Mouse (Mus musculus) CD8-positive naive resting alpha-beta T cell, adult 2 months (primary cell): ENCODE results near the gene Qtrt2.

Experiments
- DNase-seq, 2 experiments: peaks; one replicate each; pipeline ENCODE4 v3.0.0; 2022; ENCODE audit warnings: low read depth in 2 of 2, low spot score in 2 of 2

Qtrt2 gene

DNA sequence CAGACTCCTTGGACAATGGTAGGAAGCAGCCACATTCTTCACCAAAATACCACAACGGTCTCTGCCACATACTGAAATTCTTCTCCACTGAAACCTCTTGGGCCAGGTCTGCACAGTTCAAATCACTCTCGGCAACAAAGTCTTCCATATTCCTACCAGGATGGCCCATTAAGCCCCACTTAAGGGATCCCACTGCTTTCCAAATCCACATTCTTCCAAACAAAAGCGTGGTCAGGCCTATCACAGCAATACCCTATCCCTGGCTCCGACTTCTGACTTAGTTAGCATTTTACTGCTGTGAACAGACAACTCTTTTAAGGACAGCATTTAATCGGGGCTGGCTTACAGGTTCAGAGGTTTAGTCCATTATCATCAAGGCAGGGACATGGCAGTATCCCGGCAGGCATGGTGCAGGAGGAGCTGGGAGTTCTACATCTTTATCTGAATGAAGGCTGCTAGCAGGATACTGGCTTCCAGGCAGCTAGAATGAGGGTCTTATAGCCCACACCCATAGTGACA, at the start of gene Qtrt2:
Gene Qtrt2, minus strand, starts transcription at position 469 of the 519 bp plus-strand sequence.
- no peak for DNase-seq

DNA sequence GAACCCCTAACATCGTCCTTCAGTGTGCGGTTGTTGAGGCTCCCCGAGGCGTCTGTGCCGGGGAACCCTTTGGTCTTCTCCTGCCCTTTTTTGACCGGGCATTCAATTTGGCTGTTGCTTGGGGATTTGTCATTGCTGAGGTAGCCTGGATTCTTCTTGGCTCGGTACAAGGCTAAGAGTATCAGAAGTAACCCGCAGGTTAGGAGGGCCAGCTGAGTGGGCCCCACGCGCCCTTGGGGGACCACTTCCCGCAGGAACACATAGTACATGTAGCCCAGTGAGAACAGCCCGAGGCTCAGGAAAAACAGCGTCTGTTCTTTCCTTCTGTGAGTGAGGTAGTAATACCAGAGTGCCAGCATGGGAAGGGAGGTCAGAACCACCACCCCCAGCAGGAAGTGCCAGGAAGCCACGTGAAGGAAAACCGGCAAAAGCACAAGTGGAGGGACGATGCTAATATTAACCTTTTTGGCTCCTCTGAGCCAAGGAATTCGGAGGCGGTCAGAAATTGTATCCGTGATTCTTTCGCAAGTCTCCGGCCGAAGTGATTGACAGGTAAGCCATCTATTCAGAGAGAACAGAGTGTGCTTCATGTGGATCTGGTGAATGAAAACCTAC, 47.1 kb upstream of the Qtrt2 start:
- DNase-seq, result no peak

DNA sequence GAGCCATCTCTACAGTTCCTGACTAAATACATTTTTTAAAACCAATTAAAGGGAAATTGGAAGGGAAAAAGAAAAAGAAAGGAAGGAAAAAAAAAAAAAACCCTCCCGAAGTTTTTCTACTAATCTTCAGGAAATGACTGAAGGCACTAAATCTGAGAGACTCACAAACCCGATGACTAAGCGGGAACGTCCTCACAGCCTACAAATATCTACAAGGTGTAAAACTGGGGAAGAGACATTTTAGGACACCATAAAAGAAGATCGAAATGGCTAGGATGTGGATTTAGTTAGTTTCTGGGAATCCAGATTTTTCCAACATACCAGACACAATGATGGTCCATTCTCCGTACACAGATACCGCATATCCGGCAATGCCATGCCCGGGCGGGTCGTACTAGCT, 46.5 kb upstream of the Qtrt2 start:
- no peak for DNase-seq

DNA sequence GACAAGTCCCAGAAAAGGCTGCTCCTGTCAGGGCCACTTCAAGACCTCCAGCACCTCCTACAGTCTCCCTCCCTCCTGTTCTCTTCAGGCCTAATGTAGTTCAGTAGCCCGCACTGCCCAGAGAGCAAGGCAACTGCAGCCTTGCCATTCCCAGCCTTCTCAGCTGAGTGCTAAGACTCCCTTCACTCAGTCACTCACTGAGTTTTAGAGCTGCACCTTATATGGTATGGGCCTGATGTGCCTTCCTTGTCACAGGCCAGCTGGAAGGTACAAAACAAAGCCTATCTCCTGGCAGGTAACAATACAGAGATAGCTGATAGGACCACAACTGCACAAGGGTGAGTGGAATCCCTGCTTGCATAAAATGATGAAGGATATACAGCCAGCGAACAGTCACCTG, 45.8 kb upstream of the Qtrt2 start:
- no peak for DNase-seq

DNA sequence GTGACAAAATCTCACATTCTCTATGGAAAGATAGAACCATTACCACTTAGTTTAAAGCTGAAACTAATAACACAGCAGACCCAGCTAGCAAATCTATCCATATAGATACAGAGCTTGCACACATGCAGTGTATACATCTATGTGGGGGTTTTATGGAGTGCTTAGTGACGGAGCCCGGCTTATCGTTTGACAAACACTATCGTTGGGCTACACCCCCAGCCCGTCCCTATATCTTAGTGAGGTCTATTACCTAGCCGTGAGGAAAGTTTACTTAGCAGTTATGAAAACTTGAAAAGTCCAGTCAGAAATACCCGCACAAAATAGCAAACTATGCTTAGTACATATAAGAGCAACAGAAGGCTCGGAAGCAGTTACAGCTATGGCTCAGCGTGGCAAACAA, 45.1 kb upstream of the Qtrt2 start:
- DNase-seq, result no peak

GRCm38 (mm10) chr16:43971189-43971588, 44.6 kb upstream of the Qtrt2 start:
- DNase-seq, result no peak

GRCm38 (mm10) chr16:43970426-43970825, 43.8 kb upstream of the Qtrt2 start:
- no peak for DNase-seq

GRCm38 (mm10) chr16:43965781-43966389, 39.3 kb upstream of the Qtrt2 start:
- no peak for DNase-seq

GRCm38 (mm10) chr16:43963780-43964179, 37.2 kb upstream of the Qtrt2 start:
- DNase-seq, result no peak

DNA sequence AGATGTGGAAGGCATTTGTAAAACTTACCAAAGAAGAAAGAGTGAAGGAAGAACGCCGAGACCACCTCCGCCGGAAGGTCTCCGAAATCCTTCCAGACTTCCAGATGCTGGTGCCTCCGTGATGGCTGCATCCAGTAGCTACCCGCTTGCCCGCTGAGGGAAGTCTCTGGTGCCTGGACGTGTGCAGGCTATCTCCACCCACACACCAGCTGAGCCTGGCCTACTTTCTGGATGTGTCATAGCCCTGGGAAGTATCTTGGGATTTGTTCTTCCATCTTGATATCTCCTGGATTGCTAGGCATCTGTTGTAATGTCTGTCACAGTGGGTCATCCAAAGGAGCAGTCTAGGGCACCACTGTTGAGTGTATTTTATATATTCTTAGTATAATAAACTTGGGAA, 36.7 kb upstream of the Qtrt2 start:
- no peak for DNase-seq

DNA sequence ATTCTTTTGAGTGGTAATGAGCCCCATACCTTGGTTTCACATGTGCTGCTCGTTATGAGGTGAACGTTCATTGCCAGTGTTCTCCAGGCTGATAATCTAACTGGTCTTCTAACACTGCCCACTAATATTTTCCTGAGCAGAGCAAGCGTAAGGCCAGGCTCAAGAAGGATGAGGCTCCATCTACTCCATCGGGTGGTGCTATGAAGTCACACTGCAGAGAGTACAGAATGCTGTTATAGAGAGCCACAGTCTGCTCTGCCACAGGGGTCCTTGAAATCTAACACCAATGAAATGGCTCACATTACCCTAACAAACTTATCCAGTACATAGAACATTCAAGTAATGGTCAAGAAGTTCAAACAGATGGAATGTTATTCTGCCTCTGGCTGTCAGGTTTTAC, 31.4 kb upstream of the Qtrt2 start:
- no peak for DNase-seq

DNA sequence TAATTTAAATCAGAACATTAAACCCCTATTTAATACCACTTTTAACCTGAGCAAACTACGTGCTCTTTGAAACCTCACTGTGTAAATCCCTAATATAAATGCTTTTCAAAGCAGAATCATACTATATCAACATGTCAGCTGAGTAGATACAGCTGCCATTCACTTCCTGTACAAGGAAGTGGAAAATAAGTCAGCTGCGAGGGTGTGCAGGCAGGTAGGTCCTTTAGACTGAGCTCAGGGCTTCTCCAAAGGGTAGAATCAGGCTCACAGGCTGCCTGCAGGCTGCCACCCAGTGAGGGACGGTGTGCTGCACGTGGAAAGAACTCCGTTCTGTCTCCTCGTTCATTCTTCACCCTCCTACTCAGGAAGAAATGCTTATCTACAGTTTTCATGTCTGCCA, 28.3 kb upstream of the Qtrt2 start:
- no peak for DNase-seq

GRCm38 (mm10) chr16:43951591-43951990, 25.0 kb upstream of the Qtrt2 start:
- no peak for DNase-seq

DNA sequence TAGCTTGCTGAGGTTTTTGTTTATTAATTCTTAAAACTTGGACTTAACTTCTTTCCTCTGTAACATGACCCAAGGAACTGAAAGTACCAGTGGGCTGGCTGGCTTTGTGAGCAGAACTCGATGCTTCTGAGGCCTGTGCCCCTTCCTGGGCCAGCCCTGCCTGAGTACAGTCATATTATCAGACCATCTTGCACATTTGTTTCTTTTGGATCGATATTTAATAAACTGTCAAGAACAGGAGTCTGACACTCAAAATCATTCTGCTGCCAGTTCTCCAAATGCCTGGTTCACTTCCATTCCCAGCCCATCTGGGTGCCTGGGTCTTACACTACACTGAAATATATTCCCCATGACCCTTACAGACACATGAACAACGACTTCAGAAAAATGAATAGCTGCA, 19.3 kb upstream of the Qtrt2 start:
- DNase-seq, result no peak

- no peak for DNase-seq
Observed at GRCm38 (mm10) chr16:43945351-43945750, 18.7 kb upstream of the Qtrt2 start.

- no peak for DNase-seq
Observed at GRCm38 (mm10) chr16:43940846-43941245, 14.2 kb upstream of the Qtrt2 start.

- no peak for DNase-seq
Observed at GRCm38 (mm10) chr16:43935892-43936291, 9.3 kb upstream of the Qtrt2 start.

DNA sequence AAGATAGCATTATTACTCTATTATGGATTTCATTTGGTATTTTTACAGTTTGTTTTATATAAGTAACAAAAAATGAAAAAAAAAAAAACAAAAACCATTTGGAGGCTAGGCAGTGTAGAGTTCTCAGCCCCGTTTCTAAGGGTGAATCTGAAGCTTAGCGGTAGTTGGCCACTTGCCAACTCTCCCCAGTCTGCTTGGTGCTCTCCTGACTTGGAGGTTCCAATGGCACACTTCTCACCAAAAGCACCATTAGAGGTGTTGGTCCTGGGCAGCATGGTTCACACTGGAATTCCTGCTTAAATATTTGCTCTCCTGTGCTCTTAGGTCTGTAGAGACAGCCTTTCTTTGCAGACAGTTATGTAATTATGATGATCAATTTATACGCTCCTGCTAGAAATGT, 8.8 kb upstream of the Qtrt2 start:
- DNase-seq, result no peak

DNA sequence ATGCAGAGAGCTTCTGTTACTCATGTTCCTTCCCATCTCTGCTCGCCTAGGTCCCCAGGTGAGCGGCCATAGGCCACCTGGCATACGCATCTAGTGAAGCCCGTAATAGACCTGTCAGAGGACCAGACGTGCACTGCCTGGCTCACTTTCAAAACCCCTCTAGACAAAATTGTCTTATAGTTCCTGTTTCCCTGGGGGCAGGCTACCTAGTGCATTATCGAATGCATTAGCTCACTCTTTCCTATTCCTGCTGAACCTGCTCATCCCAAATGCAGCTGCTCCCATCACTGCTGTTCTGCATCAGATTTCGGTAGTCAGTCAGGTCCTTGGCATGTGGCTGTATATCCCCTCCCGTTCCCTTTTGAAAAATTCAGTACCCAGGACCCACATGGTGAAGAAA, 8.2 kb upstream of the Qtrt2 start:
- DNase-seq, result no peak

DNA sequence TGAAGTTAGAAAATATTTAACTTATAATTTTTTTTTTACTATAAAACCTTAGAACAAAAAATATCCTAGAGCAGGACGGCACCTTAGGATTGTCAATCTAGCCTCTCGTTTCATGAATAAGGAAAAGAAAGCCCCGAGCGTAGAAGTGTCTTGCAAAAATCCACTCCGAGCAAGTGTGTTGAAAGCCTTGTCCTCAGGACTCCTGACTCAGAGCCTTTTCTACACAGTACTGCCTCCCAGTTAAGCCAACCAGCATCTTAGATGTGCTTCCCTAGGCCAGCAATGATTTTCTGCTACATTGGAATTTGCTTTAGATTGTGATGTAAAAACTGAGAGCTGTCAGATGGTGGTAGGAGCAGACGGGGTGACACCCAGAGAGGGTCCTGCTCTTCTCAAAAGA, 6.4 kb upstream of the Qtrt2 start:
- no peak for DNase-seq

GRCm38 (mm10) chr16:43932319-43932718, 5.7 kb upstream of the Qtrt2 start:
- no peak for DNase-seq

DNA sequence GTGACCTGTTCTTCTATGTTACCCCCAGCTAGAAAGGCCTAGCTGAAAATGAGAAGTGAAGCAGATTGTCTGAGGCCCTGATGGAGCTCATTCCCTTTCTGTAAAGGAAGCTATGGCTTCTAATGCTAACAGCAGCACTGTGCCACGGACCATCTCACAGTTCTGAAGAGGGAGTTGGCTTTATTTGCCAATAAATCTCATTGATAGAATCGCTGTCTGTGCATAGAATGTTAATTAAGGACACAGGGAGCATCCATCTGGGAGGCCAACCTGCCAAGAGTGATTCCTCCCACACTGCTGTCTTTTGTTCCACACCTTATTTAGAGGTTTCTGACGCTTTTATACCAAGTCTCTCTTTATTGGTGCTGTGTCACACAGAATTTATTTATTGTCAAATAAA, 4.9 kb upstream of the Qtrt2 start:
- DNase-seq, result no peak

DNA sequence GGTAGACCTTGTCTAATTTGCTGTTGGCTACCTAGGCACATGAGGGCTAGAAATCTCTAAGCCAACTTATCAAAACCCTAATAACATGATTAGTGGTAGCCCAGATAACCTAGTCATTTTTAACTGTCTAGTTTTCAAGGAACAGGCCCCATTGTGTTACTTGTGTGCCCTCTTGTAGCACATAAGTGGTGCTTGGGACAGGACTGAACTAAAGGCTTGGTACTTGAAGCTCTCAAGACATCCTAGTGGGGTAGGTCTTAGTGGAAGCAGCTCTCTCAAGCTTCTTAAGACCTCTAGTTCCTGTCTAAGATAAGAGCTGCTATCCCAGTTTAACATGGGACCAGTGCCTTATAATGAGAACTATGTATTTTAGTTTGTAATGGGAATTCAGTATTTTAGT, 4.0 kb upstream of the Qtrt2 start:
- DNase-seq, result no peak
